10 mouse cellular contexts compared by ENCODE assay signal in the genomic region with DNA sequence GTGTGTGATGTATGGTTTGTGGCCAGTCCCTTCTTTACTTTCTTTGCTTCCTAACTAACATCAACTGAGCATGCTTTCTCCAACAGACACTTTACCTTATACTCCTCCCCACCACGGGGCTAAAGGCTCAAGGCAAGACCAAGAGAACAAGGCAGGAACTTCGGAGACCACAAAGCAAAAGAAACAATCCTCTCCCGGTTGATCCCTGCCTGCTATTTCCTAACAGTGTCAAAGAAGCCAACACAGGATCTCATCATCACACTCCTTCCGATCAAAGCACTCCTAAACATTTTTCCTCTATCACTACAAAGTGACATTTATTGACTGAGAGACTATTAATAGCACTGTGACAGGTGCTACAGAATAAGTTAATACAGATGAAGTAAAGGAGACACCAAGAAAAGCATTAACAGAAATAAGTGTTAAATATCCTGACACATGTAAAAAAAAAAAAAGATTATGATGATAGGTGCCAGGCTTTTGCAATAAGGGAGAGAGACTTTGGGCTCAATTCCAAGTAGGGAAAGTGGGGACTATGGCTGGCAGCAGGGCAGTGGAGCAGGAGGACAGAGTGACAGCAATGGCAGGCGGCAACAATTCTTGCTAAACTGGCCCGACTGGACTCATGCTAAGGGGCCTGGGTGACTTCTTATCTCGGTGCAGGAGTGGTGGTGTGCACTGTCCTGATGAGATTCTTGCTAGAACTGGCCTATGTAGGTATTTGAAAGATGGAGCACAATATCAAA.
A peak's percentile ranks its signal among the peaks of the same experiment; 100 is the strongest.
DNase-seq lines count a peak whose midpoint lies in the region; ATAC-seq and TF ChIP-seq lines count a peak whose summit lies in the region.
"Had no signal": no experiment of that assay in that cellular context is flagged by ENCODE, and none has a peak within 500 bp of the region (broad histone marks: within the 10 kb centered on the region; RNA-seq: fewer than 3 reads in every experiment).

No protein-coding gene starts in this region.

- H3K9ac ChIP-seq in heart, embryonic 13.5 days, result peak overlapping the region; percentile 52
- H3K9ac ChIP-seq in liver, embryonic 14.5 days (replicated peaks), result no peak overlapping the region; the same call in 1 of the 2 replicates
- no peak overlapping the region for H3K9ac ChIP-seq in stomach, embryonic 15.5 days

- H3K27ac ChIP-seq in heart, embryonic 13.5 days (replicated peaks), result peak overlapping the region; percentile 82
- no peak overlapping the region for H3K27ac ChIP-seq in liver, embryonic 14.5 days
- no peak overlapping the region for H3K27ac ChIP-seq in stomach, embryonic 15.5 days
- no peak overlapping the region for H3K27ac ChIP-seq in cerebellum, adult 2 months (ENCODE audit: insufficient read depth, low read length)

- no peak for TF ChIP-seq CTCF in lung, adult 2 months (IDR thresholded peaks at IDR 0.05; ENCODE audit: insufficient read depth, low read length)
- TF ChIP-seq CTCF in liver, embryonic 14.5 days (IDR thresholded peaks at IDR 0.05; ENCODE audit: low read depth), result no peak
- TF ChIP-seq CTCF in cerebellum, adult 2 months (IDR thresholded peaks at IDR 0.05; ENCODE audit: borderline replicate concordance, insufficient read depth, low read depth, low read length), result no peak

- no peak for TF ChIP-seq POLR2A in lung, adult 2 months (IDR thresholded peaks at IDR 0.05; ENCODE audit: borderline replicate concordance, extremely low read depth, low read depth, low read length)
- no peak for TF ChIP-seq POLR2A in cerebellum, adult 2 months (IDR thresholded peaks at IDR 0.05; ENCODE audit: borderline replicate concordance, insufficient read depth, low read length)

- no peak overlapping the region for H3K4me3 ChIP-seq in lung, adult 2 months (replicated peaks; ENCODE audit: extremely low read depth, low read depth, low read length)
- no peak overlapping the region for H3K4me3 ChIP-seq in heart, embryonic 13.5 days
- H3K4me3 ChIP-seq in liver, embryonic 14.5 days (ENCODE audit: insufficient read depth in 1 of 2, low read depth in 2 of 2, low read length in 2 of 2), result no peak overlapping the region
- no peak overlapping the region for H3K4me3 ChIP-seq in stomach, embryonic 15.5 days (replicated peaks)
- H3K4me3 ChIP-seq in cerebellum, adult 2 months (replicated peaks; ENCODE audit: insufficient read depth, low read depth, low read length), result no peak overlapping the region

- peak; percentile 15 to 36 for DNase-seq in lung, adult 18-20 months
- DNase-seq in lung, adult 2 months, result no peak
- peak in 2 of 3 experiments; percentile 2 to 33 for DNase-seq in liver, embryonic 14.5 days (ENCODE audit: low read depth in 3 of 3, low spot score in 3 of 3)
- no peak for DNase-seq in cerebellum, adult 2 months
- no peak for DNase-seq in right cerebral cortex, adult 18-20 months
- no peak for DNase-seq in right cerebral cortex, postnatal 10 days (ENCODE audit: low spot score in 2 of 2)
- DNase-seq: adrenal gland, postnatal 36 days; thymus, postnatal 14 days had no signal

- peak overlapping the region; percentile 52 for H3K4me2 ChIP-seq in heart, embryonic 13.5 days
- peak overlapping the region; percentile 13 for H3K4me2 ChIP-seq in liver, embryonic 14.5 days (ENCODE audit: low read depth)
- H3K4me2 ChIP-seq in stomach, embryonic 15.5 days, result no peak overlapping the region

- no peaks in the 10 kb centered on the region for H3K9me3 ChIP-seq in heart, embryonic 13.5 days
- no peaks in the 10 kb centered on the region for H3K9me3 ChIP-seq in liver, embryonic 14.5 days (ENCODE audit: control insufficient read depth, low read length)
- H3K9me3 ChIP-seq in stomach, embryonic 15.5 days, result no peaks in the 10 kb centered on the region

- 0 out of 2 replicates have a peak, but pooled peaks cover 3% of the 10 kb centered on the region for H3K36me3 ChIP-seq in heart, embryonic 13.5 days
- no peaks in the 10 kb centered on the region for H3K36me3 ChIP-seq in liver, embryonic 14.5 days (replicated peaks; ENCODE audit: control insufficient read depth, insufficient read depth, low read depth)
- H3K36me3 ChIP-seq in stomach, embryonic 15.5 days, result no peaks in the 10 kb centered on the region

- no peaks in the 10 kb centered on the region for H3K27me3 ChIP-seq in heart, embryonic 13.5 days (replicated peaks)
- no peaks in the 10 kb centered on the region for H3K27me3 ChIP-seq in liver, embryonic 14.5 days (ENCODE audit: control insufficient read depth, insufficient read depth, low read length)
- no peaks in the 10 kb centered on the region for H3K27me3 ChIP-seq in stomach, embryonic 15.5 days (replicated peaks)
- H3K27me3 ChIP-seq in cerebellum, adult 2 months (ENCODE audit: control insufficient read depth, insufficient read depth, low read length), result no peaks in the 10 kb centered on the region

- ATAC-seq in heart, embryonic 13.5 days (ENCODE audit: extremely low read depth, insufficient number of reproducible peaks, low FRiP score, low TSS enrichment), result peak; percentile 8; the same call in 1 of the 2 replicates
- peak; percentile 89 for ATAC-seq in liver, embryonic 14.5 days (ENCODE audit: insufficient read depth)
- ATAC-seq in stomach, embryonic 15.5 days (ENCODE audit: insufficient read depth, low FRiP score, low read depth), result peak; percentile 89

- peaks cover 10% of the 10 kb centered on the region for H3K4me1 ChIP-seq in lung, adult 2 months (ENCODE audit: control insufficient read depth, insufficient read depth, low read length)
- peaks cover 42% of the 10 kb centered on the region for H3K4me1 ChIP-seq in heart, embryonic 13.5 days
- H3K4me1 ChIP-seq in liver, embryonic 14.5 days (replicated peaks; ENCODE audit: control insufficient read depth in 2 of 2, insufficient read depth in 2 of 2, low read length in 1 of 2), result peaks cover 13 to 16% of the 10 kb centered on the region in 2 experiments
- H3K4me1 ChIP-seq in stomach, embryonic 15.5 days, result no peaks in the 10 kb centered on the region
- no peaks in the 10 kb centered on the region for H3K4me1 ChIP-seq in cerebellum, adult 2 months (ENCODE audit: control insufficient read depth, insufficient read depth, low read length)

- WGBS in lung, adult 2 months, result 20% methylated on average over 7 of the region's 7 CpGs
- WGBS in heart, embryonic 13.5 days, result 16% methylated on average over 7 of the region's 7 CpGs
- 29% methylated on average over 7 of the region's 7 CpGs for WGBS in liver, embryonic 14.5 days (ENCODE audit: insufficient replicate concordance)
- WGBS in stomach, embryonic 15.5 days, result 28% methylated on average over 7 of the region's 7 CpGs
- 44% methylated on average over 7 of the region's 7 CpGs for WGBS in cerebellum, adult 2 months

- TF ChIP-seq EP300 in liver, embryonic 14.5 days (IDR thresholded peaks at IDR 0.05; ENCODE audit: low read depth), result peak; percentile 76

Comparison
In these comparisons a context has a peak if more than half of its experiments do, and no peak if none do; other contexts are left out.
1. DNase-seq: peak in lung, adult 18-20 months (2 of 2) and liver, embryonic 14.5 days (2 of 3); none in lung, adult 2 months (single experiment), cerebellum, adult 2 months (0 of 2), right cerebral cortex, adult 18-20 months (single experiment) and right cerebral cortex, postnatal 10 days (0 of 2).
2. ATAC-seq: peak in every context shown above with its lines; median percentile 89 in liver, embryonic 14.5 days; 89 in stomach, embryonic 15.5 days; 8 in heart, embryonic 13.5 days.